Mouse (Mus musculus): ENCODE data around the gene Fam19a1.

- no peak for TF ChIP-seq CTCF (IDR thresholded peaks at IDR 0.05; ENCODE audit: borderline replicate concordance, insufficient read depth, low read depth, low read length)
- no peak for TF ChIP-seq POLR2A (IDR thresholded peaks at IDR 0.05; ENCODE audit: borderline replicate concordance, insufficient read depth, low read length)
Observed at GRCm38 (mm10) chr6:96284590-96284989, 171.6 kb downstream of the Fam19a1 start.
